Mouse (Mus musculus): Measurements from ENCODE around the gene Vsnl1. TPM values are rescaled to one million over a fixed set of nuclear protein-coding genes. Genes with fewer than 3 reads are reported as not detected.
A peak's percentile ranks its signal among the peaks of the same experiment; 100 is the strongest.

The Vsnl1 gene
- polyA plus RNA-seq, 1 experiment from 2014 or later: 3.3 TPM

DNA sequence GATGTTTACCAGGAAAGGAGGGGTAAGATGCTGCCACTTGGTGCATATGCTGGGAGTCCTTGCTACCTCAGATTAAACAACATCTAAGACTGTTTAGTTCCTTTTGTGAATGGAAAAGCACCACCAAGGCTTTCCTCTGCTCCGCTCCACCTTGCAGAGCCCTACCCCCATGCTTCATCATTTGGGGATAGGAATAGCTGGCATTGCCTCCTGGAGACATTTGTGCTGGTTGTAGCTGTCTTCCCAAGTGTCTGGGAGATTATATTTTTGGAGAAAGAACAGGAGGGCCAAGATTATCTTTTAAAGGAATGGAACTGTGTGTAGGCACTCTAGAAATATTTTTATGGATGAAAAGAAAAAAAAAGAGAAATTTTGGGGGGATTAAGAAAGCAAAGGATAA lies 3.3 kb downstream of the Vsnl1 start:
- Histone ChIP-seq H3K9me3 (replicated peaks) (no peaks in the 10 kb centered on the region), H3K4me1 (peaks cover 20% of the 10 kb centered on the region), H3K9ac (no peak overlapping the region), H3K27ac (no peak overlapping the region), H3K27me3 (peaks cover 5% of the 10 kb centered on the region), H3K4me2 (no peak overlapping the region), H3K4me3 (no peak overlapping the region), H3K36me3 (ENCODE audit: poor library complexity, severe bottlenecking) (no peaks in the 10 kb centered on the region)
- WGBS: 93% methylated on average over 1 of the region's 1 CpGs
- ATAC-seq: no peak

DNA sequence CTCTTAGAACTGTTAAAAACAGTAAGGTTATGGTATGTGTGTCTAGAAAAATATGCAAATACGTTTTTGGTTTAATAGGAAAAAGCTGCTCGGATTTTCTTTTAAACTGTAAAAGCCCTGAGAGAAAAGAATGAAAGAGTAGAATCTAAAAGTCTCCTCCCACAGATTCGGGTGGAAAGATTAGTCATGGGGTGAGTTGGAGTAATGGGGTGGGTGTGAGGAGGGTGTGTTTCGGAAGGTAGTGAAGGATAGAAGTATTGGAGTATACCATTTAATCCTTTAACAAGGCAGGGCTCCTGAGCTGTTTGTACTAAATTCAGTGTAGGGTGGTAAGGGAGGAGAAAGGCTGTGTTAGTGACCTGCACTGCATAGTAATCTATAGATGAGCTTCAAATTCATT lies 9.0 kb downstream of the Vsnl1 start:
- Histone ChIP-seq H3K9ac (no peak overlapping the region), H3K9me3 (replicated peaks) (no peaks in the 10 kb centered on the region), H3K4me1 (no peaks in the 10 kb centered on the region), H3K4me2 (no peak overlapping the region), H3K27me3 (no peaks in the 10 kb centered on the region), H3K36me3 (ENCODE audit: poor library complexity, severe bottlenecking) (no peaks in the 10 kb centered on the region), H3K4me3 (no peak overlapping the region), H3K27ac (no peak overlapping the region)
- ATAC-seq: no peak
- 73% methylated on average over 4 of the region's 4 CpGs for WGBS

DNA sequence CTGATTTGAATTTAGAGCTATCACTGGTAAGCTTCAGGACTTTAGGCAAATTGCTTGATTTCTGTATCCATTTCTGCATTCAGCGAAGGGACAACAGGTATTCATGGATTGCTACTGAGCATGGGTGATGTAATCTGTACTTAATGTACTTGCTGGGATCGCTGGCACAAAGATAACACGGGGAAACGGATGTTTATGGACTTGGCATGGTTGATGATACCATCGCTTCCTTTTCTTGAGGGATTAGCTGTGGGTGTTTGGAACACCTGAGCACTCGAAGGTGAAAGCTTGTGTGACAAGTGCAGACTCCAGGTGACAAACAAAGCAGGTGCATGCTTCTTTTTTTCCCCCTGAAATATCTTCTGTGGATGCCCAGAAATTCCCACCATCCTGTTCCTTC lies 18.3 kb downstream of the Vsnl1 start:
- Histone ChIP-seq H3K4me2 (no peak overlapping the region), H3K36me3 (ENCODE audit: poor library complexity, severe bottlenecking) (no peaks in the 10 kb centered on the region), H3K27me3 (no peaks in the 10 kb centered on the region), H3K4me3 (no peak overlapping the region), H3K4me1 (no peaks in the 10 kb centered on the region), H3K9me3 (replicated peaks) (0 out of 2 replicates have a peak, but pooled peaks cover 3% of the 10 kb centered on the region), H3K27ac (no peak overlapping the region), H3K9ac (no peak overlapping the region)
- WGBS: 84% methylated on average over 6 of the region's 6 CpGs
- no peak for ATAC-seq

DNA sequence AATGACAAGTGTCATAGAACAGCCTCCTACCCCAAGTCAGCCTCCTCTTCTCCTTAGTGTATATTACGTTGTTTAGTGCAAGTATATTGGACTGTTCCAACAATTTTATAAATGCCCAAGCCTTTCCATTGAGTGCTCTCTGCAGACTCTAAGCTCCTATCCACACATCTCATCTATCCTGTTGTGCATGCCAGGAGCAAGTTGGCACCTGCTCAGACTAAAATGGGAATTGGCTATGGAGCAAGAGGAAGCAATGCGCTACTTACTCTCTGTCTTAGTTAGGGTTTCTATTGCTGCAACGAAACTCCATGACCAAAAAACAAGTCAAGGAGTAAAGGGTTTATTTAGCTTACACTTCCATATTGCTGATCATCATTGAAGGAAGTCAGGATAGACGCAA lies 28.7 kb downstream of the Vsnl1 start:
- Histone ChIP-seq H3K4me2 (no peak overlapping the region), H3K27me3 (no peaks in the 10 kb centered on the region), H3K9me3 (replicated peaks) (no peaks in the 10 kb centered on the region), H3K36me3 (ENCODE audit: poor library complexity, severe bottlenecking) (no peaks in the 10 kb centered on the region), H3K27ac (no peak overlapping the region), H3K4me3 (no peak overlapping the region), H3K4me1 (no peaks in the 10 kb centered on the region), H3K9ac (no peak overlapping the region)
- WGBS: 88% methylated on average over 4 of the region's 4 CpGs
- no peak for ATAC-seq

DNA sequence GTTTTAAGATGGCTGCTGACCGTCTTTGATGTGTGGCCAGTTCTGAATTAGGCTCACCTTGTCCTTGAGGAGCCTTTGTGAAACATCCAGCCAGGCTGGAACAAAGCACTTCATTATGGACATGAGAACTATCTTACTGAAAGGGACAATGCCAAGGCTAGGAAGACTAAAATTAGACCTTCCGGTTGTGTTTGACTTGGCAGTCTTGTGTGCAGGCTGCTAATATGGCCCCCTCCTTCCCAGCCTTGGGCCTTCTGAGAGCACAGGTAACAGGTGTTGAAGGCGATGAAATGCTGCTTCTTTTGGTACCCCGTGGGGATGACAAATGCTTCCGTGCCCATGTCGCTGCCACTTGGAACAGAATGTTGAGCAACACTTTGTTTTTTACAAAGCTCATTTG lies 37.6 kb downstream of the Vsnl1 start:
- Histone ChIP-seq H3K27ac (no peak overlapping the region), H3K4me2 (no peak overlapping the region), H3K4me1 (no peaks in the 10 kb centered on the region), H3K36me3 (ENCODE audit: poor library complexity, severe bottlenecking) (no peaks in the 10 kb centered on the region), H3K27me3 (no peaks in the 10 kb centered on the region), H3K9ac (no peak overlapping the region), H3K4me3 (no peak overlapping the region), H3K9me3 (replicated peaks) (no peaks in the 10 kb centered on the region)
- WGBS: 95% methylated on average over 6 of the region's 6 CpGs
- ATAC-seq: no peak

DNA sequence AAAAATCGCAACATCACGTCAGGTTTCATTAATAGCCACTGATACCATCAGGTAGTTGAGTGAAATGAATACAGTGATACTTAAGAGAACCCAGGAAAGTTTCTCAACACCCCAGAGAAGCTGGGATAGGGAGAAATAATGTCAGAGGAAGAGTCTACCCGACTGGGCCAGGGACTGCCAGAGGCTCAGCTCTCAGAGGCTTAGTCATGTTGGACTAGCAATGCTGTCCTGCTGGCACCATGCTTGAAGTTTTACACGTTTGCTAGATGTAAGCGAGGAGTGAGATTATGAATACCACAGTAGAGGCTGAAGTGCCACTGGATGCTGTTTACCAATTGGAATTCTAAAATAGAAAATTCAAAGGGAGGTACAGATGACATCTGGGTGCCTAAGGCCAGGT lies 39.4 kb downstream of the Vsnl1 start:
- H3K9ac ChIP-seq: no peak overlapping the region
- 83% methylated on average over 5 of the region's 5 CpGs for WGBS
- no peaks in the 10 kb centered on the region for H3K4me1 ChIP-seq
- H3K4me2 ChIP-seq: no peak overlapping the region
- no peak overlapping the region for H3K4me3 ChIP-seq
- no peak overlapping the region for H3K27ac ChIP-seq
- ATAC-seq: no peak
- H3K36me3 ChIP-seq (ENCODE audit: poor library complexity, severe bottlenecking): no peaks in the 10 kb centered on the region
- H3K27me3 ChIP-seq: no peaks in the 10 kb centered on the region
- no peaks in the 10 kb centered on the region for H3K9me3 ChIP-seq (replicated peaks)

DNA sequence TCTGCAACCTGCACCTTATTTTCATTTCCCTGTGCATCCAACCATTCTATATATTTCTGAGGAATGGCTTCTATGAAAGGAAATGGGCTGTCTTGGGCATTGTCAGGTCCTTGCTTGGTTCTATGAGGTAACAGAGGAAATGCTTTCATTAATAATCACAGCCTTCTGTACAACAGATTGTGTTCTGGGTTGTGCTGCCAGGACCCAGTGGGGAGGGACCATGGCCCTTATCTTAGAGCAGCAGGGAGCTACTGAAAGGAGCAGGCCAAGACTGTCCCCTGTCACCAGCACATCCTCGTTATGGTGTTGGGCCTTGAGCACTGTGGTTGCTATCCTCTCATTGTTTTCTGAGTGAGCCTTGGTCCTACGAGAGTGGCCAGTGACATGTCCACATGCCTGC lies 40.9 kb downstream of the Vsnl1 start:
- peaks cover 6% of the 10 kb centered on the region for H3K4me1 ChIP-seq
- H3K9me3 ChIP-seq (replicated peaks): no peaks in the 10 kb centered on the region
- no peak overlapping the region for H3K9ac ChIP-seq
- H3K27me3 ChIP-seq: no peaks in the 10 kb centered on the region
- no peak overlapping the region for H3K4me2 ChIP-seq
- WGBS: 70% methylated on average over 2 of the region's 2 CpGs
- no peak overlapping the region for H3K27ac ChIP-seq
- H3K4me3 ChIP-seq: no peak overlapping the region
- no peak for ATAC-seq
- H3K36me3 ChIP-seq (ENCODE audit: poor library complexity, severe bottlenecking): no peaks in the 10 kb centered on the region

DNA sequence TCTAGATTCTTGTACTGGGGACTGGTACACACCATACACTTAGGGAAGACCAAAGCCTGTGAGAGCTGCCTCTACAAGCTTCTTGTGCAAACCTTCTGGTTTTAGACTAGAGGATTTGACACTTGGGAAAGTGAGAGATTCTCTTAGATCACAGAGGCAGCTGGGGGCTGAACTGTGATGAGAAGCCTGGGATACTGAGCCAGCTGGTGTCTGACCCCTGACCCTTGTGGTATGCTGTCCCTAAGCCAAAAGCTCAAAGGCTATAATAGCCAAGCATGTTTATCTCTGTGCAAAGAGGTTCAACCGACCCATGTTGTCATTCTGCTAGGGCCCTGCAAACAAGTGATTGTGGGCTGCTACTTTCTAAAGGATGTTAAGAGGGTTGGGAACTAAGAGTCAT lies 43.9 kb downstream of the Vsnl1 start:
- H3K36me3 ChIP-seq (ENCODE audit: poor library complexity, severe bottlenecking): no peaks in the 10 kb centered on the region
- no peak overlapping the region for H3K4me3 ChIP-seq
- no peak overlapping the region for H3K9ac ChIP-seq
- peaks cover 6% of the 10 kb centered on the region for H3K4me1 ChIP-seq
- H3K4me2 ChIP-seq: no peak overlapping the region
- ATAC-seq: no peak
- 57% methylated on average over 1 of the region's 1 CpGs for WGBS
- H3K27ac ChIP-seq: no peak overlapping the region
- no peaks in the 10 kb centered on the region for H3K9me3 ChIP-seq (replicated peaks)
- H3K27me3 ChIP-seq: no peaks in the 10 kb centered on the region

DNA sequence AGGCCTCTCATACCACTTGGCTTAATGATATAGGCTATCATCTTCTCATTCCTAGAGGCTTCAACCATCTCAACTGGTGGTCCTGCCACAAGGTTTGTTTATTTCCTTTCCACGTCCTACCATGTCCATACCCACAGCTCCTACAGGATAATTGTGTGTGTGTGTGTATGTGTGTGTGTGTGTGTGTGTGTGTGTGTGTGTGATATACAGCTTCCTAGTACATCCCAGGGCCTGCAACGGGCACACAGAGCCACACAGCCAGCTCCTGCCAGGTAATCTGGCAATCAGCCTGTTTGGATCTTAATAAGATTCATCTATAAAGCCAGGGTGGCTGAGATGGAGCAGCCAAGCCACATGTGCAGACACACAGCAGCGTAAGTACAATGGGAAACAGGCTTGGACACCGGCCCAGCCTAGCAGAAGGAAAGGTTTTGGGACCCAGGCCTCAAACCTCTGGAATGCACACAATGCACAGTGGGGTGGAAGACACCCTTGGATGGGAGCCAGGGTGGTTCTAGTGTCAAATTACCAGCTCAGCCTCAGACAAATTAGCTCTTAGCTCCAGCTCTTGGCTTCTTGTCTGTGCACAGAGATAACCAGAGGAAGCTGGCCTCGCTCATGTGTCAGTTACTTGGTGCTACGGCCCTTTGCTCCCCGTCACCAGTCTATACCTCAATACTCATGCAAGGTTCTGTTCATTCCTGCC lies 45.0 kb downstream of the Vsnl1 start:
- Histone ChIP-seq H3K27me3 (no peaks in the 10 kb centered on the region), H3K4me3 (no peak overlapping the region), H3K9ac (no peak overlapping the region), H3K4me2 (no peak overlapping the region), H3K9me3 (replicated peaks) (no peaks in the 10 kb centered on the region), H3K27ac (no peak overlapping the region), H3K36me3 (ENCODE audit: poor library complexity, severe bottlenecking) (no peaks in the 10 kb centered on the region), H3K4me1 (peaks cover 6% of the 10 kb centered on the region)
- WGBS: 53% methylated on average over 7 of the region's 7 CpGs
- ATAC-seq: peak; percentile 41; the same call in 1 of the 2 replicates

DNA sequence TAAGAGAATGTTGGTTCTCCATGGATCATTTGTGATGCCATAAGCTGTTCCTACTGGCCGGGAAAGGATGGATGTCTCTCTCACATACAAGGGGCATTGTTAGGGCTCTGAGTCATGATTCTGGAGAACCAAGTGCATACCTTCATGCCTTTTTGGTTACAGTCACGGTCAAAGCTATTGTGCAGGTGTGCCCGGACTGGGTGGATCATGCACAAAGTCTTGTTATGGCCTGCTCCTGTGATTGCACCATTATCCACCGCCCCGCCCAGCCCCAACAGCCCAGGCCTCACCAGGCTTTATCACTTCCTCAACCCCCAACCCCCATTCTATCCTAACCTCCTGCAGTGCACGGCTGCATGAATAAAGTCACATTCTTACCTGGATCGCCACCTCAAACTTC lies 47.3 kb downstream of the Vsnl1 start:
- WGBS: 94% methylated on average over 7 of the region's 7 CpGs
- Histone ChIP-seq H3K27me3 (no peaks in the 10 kb centered on the region), H3K27ac (no peak overlapping the region), H3K36me3 (ENCODE audit: poor library complexity, severe bottlenecking) (no peaks in the 10 kb centered on the region), H3K4me1 (peaks cover 6% of the 10 kb centered on the region), H3K4me3 (no peak overlapping the region), H3K9me3 (replicated peaks) (no peaks in the 10 kb centered on the region), H3K4me2 (no peak overlapping the region), H3K9ac (no peak overlapping the region)
- no peak for ATAC-seq

DNA sequence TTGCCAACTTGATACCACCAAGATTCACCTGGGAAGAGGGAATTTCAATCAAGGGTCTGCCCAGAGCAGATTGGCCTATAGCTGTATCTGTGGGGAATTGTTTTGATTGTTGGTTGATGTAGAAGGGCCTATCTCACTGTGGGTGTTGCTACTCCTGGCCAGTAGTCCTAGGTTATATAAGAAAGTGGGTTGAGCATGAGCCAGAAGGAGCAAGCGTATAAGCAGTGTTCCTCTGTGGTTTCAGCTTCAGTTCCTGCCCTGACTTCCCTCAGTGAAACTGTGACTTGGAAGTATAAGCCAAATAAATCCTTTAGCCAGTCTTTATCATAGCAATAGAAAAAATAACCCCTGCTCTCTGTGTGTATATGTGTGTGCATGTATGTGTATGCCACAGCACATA lies 51.7 kb downstream of the Vsnl1 start:
- no peak overlapping the region for H3K4me2 ChIP-seq
- no peaks in the 10 kb centered on the region for H3K27me3 ChIP-seq
- no peaks in the 10 kb centered on the region for H3K9me3 ChIP-seq (replicated peaks)
- 100% methylated on average over 1 of the region's 1 CpGs for WGBS
- no peak for ATAC-seq
- H3K27ac ChIP-seq: no peak overlapping the region
- H3K36me3 ChIP-seq (ENCODE audit: poor library complexity, severe bottlenecking): no peaks in the 10 kb centered on the region
- H3K4me1 ChIP-seq: no peaks in the 10 kb centered on the region
- H3K9ac ChIP-seq: no peak overlapping the region
- no peak overlapping the region for H3K4me3 ChIP-seq

DNA sequence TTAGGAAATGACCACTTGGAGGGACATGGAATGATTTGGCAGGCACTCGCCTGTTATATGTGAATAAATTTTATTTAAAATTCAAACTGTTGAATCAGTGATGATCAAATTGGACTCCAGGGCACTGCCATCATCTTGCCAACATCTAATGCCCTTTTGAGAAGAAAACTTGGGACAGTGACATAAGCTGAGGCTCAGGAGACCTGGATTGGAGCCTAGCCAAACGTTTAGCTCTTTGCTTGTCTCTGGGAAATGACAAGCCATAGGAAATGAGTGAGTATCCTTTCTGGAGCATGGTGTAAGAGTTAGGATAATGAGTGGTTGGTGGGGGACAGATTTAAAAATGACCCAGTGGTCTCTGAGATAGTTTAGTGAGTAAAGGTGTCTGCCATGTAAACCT lies 57.0 kb downstream of the Vsnl1 start:
- Histone ChIP-seq H3K36me3 (ENCODE audit: poor library complexity, severe bottlenecking) (no peaks in the 10 kb centered on the region), H3K9ac (no peak overlapping the region), H3K27ac (no peak overlapping the region), H3K27me3 (no peaks in the 10 kb centered on the region), H3K9me3 (replicated peaks) (no peaks in the 10 kb centered on the region), H3K4me1 (no peaks in the 10 kb centered on the region), H3K4me3 (no peak overlapping the region), H3K4me2 (no peak overlapping the region)
- 86% methylated on average over 2 of the region's 2 CpGs for WGBS
- ATAC-seq: no peak

DNA sequence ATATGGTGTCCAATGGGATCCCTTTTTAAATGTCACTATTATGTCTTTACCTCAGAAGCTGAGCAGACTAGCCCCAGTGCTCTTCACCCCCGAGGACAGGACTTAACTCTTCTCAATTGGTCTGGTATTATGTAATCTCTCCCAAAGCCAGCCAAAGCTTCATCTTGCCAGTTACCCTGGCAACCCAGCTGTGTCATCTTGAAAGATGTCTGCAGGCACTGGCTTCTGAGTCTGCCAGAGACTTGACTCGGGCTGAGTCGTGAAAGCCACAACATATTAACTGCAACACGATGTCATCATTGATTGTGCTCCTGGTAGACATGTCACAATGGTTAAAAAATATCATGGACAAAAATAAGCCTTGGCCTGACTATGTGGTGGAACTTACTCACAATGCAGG lies 66.4 kb downstream of the Vsnl1 start:
- H3K4me3 ChIP-seq: no peak overlapping the region
- peak; percentile 63 for ATAC-seq
- WGBS: 56% methylated on average over 4 of the region's 4 CpGs

More for the DNA sequence above, 66.4 kb downstream of the Vsnl1 start:
- Histone ChIP-seq H3K36me3 (ENCODE audit: poor library complexity, severe bottlenecking) (no peaks in the 10 kb centered on the region), H3K4me1 (no peaks in the 10 kb centered on the region), H3K27ac (no peak overlapping the region), H3K27me3 (no peaks in the 10 kb centered on the region), H3K4me2 (no peak overlapping the region), H3K9me3 (replicated peaks) (no peaks in the 10 kb centered on the region), H3K9ac (no peak overlapping the region)

All from forebrain, embryonic 13.5 days (tissue).